Mouse (Mus musculus) gastrocnemius, postnatal 25 days (tissue): ENCODE data around the gene Apol7e. TPM values are rescaled to one million over a fixed set of nuclear protein-coding genes. Genes with fewer than 3 reads are reported as not detected.
"Not testable (repeated sequence)": the region's sequence is repeated elsewhere in the genome, so short reads cannot be mapped to it uniquely, and the experiment has no call there.

Experiments
- DNase-seq: peaks from one replicate; pipeline ENCODE4 v3.0.0; 2022
- total RNA-seq, 2 experiments: library from RNA; stranded (reverse); gene quantifications; 1 replicate in 1 of 2; 2 replicates in 1 of 2; pipeline ENCODE4 v1.2.3; 2021

Gene Apol7e
- total RNA-seq, 2 experiments from 2014 or later: 0.24 to 0.28 TPM

- DNase-seq: no peak
Measured at GRCm38 (mm10) chr15:77740511-77741297, 42.0 kb downstream of the Apol7e start.

- not testable (repeated sequence) for DNase-seq
Measured at GRCm38 (mm10) chr15:77741556-77741955, 42.9 kb downstream of the Apol7e start.

GRCm38 (mm10) chr15:77744632-77745031, 46.0 kb downstream of the Apol7e start:
- DNase-seq: no peak

- DNase-seq: no peak
Measured at GRCm38 (mm10) chr15:77745081-77745480, 46.4 kb downstream of the Apol7e start.

- no peak for DNase-seq
Measured at GRCm38 (mm10) chr15:77746326-77746725, 47.7 kb downstream of the Apol7e start.

- no peak for DNase-seq
Measured at GRCm38 (mm10) chr15:77748414-77748813, 49.8 kb downstream of the Apol7e start.

GRCm38 (mm10) chr15:77749717-77750116, 51.1 kb downstream of the Apol7e start:
- no peak for DNase-seq

GRCm38 (mm10) chr15:77750461-77750860, 51.8 kb downstream of the Apol7e start:
- DNase-seq: no peak

- no peak for DNase-seq
Measured at GRCm38 (mm10) chr15:77752443-77752842, 53.8 kb downstream of the Apol7e start.

GRCm38 (mm10) chr15:77755132-77755531, 56.5 kb downstream of the Apol7e start:
- no peak for DNase-seq

GRCm38 (mm10) chr15:77756081-77756480, 57.4 kb downstream of the Apol7e start:
- no peak for DNase-seq

GRCm38 (mm10) chr15:77756848-77757247, 58.2 kb downstream of the Apol7e start, which contains the start of gene Apol8:
Apol8 (minus strand) TSS chr15:77757003.
- DNase-seq: no peak

GRCm38 (mm10) chr15:77757586-77758226, 59.0 kb downstream of the Apol7e start:
- no peak for DNase-seq

- DNase-seq: no peak
Measured at GRCm38 (mm10) chr15:77760037-77760436, 61.4 kb downstream of the Apol7e start.

- no peak for DNase-seq
Measured at GRCm38 (mm10) chr15:77761083-77761482, 62.4 kb downstream of the Apol7e start.

GRCm38 (mm10) chr15:77761561-77762380, 63.1 kb downstream of the Apol7e start:
- no peak for DNase-seq

- DNase-seq: no peak
Measured at GRCm38 (mm10) chr15:77763050-77763449, 64.4 kb downstream of the Apol7e start.

GRCm38 (mm10) chr15:77763702-77764101, 65.0 kb downstream of the Apol7e start:
- no peak for DNase-seq

- peak; percentile 87 for DNase-seq
Measured at GRCm38 (mm10) chr15:77764391-77765006, 65.8 kb downstream of the Apol7e start.

- DNase-seq: no peak
Measured at GRCm38 (mm10) chr15:77765484-77766093, 66.9 kb downstream of the Apol7e start.

- no peak for DNase-seq
Measured at GRCm38 (mm10) chr15:77766981-77767380, 68.3 kb downstream of the Apol7e start.
